Mouse (Mus musculus): Measurements from ENCODE around the gene Alkbh2.

Alkbh2 gene

DNA sequence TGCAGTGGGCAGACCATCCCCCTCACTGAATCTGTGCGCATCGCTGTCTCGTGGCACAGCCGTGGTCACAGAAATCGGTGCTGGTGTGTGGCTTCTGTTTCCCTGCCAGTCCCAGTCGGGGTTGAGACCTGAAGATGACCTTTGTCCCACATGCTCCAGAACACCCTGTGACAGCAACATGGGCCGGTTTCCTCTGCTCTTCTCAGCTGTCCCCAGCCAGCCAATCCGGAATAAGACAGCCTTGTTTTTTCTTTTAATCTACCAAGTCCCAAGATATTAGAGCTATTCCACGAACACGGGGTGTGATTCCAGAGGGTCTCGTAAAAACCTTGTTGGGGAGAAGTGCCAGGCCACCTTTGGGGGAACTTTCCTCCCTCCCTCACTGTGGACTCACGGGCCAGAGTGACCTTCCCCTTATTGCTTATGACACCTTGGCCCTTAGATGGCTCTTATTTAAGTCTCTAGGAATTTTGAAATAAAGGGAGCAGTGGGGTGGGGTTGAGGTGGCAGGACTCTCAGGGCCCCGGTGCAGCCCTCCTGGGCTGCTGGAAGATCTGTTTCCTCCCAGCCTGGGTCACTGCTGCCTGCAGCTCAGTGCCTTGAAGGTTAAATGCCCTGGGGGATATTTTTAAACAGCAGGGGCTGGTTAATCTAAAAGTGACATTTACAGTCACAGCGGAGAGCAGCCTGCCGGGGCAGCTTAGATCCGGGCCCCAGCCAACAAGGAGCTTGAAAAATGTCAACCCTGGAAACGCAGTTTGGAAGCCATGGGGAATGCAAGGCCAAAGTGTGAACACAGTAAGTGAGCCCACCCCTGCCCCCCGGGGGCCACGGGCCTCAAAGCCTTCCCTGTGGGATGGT is 18.2 kb upstream of the Alkbh2 start, which contains the start of gene Acacb:
TSS of gene Acacb (plus strand) at position 508 of the 861 bp plus-strand sequence.
- DNase-seq (ENCODE audit: extremely low spot score, low spot score): no peak

DNA sequence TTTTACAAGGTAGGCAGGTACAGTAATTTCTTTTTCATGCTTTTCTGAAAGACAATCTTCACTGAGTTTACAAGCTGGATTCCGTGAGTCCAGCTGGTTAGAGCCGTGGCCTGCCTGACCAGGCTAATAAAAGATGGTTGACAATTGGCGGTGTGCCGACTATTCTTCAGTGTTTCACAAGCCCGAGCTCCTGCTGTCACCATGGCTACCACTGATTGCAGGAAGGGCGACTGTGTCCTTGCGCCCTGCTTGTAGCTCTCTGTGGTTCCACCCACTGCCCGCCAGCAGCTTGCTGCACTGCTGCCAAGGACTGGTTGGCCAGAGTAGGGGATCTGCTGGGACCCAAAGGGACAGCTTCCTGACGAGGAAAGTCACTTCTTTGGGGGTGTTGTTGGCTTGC is 11.2 kb upstream of the Alkbh2 start:
- no peak for DNase-seq (ENCODE audit: extremely low spot score, low spot score)

- no peak for DNase-seq (ENCODE audit: extremely low spot score, low spot score)
Measured at GRCm38 (mm10) chr5:114138277-114139164, 10.5 kb upstream of the Alkbh2 start.

DNA sequence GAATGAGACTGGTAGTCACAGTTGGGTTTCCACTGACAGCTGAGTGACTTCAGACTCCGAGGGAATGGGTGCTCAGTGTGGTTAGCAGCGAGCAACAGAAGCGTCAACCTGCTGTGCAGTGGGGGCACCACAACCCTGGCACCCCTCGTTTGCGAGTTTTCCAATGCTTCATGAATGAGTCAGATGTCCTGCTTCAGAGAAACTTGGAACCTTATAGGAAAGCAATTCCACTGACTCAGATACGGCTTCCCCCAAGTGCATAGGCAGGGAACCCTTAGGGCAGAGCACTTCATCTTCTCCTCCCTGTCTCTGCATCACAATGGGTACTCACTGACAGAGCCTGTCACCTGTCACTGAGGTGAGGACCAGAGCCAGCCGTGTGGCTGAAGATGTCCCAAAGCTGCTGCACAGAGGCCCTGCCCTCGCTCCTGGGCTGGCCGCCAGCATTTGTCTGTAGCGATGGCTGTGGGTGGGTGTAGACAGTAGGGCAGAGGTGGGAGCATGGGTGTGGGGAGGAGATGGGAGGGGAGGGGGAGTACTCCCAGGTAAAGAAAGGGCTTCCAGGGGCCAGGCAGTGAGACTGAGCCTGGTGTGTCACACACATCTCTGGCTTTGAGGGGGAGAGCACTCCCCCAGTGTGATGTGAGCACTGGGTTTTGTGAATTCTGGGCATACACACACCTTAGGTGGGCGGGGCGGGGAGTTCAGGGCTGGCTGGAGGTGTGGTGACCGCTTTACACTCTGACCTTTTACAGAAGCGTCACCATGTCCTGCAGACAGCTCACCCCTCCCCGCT is 9.7 kb upstream of the Alkbh2 start:
- no peak for DNase-seq (ENCODE audit: extremely low spot score, low spot score)

DNA sequence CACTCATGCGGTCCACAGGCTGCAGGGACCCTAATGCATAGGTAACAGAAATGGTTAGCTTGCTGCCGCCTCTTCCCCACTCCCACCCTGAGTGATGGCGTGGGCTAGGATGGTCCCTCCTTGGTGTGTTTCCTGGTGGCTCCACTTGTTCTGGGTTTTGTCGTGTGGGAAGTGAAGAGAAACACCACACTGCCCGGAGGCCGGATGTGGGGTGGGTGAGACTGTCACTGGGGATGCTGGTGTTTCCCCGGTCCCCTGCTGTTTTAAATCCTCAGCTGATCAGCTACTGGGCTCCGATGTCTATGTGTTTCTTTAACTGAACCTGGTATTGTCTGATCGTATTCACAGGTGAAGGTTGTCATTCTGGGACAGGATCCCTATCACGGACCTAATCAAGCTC is 7.5 kb upstream of the Alkbh2 start:
- DNase-seq (ENCODE audit: extremely low spot score, low spot score): no peak

DNA sequence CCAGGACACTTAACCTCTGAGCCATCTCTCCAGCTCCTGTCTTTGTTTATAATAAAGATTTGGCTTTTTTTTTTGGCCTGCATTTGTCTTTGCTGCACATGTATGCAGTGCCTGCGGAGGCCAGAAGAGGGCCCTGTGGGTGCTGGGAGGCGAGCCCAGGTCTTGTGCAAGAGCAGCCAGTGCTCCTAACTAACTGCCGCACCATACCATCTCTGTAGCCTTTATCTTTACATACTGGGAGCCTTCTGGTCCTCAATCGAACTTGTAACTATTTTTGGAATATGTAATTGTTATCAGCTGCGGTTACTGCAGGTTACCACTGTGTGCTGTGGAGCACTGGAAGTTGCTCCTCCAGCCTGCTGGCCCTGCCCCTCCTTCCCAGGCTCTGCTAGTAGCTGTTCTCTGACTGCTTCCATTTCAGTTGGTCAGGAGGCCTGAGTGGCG is 6.1 kb upstream of the Alkbh2 start:
- DNase-seq (ENCODE audit: extremely low spot score, low spot score): no peak

DNA sequence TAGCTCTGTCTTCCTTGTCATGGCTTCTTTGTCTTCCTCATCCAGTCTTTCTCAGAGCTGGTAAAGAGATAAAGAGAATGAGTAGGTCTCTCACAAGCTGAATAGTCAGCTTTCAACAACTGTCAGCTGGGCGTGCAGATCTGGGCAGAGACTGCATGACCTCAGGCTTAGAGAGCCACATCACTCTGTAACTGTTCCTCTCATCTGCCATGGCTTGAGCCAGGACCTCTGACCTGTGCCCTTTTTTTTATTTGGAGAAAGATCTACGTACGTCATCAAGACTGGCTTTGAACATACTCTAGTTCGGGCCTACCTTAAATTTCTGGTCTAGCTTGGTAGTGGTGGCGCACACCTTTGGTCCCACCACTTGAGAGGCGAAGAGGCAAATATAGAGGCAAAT is 4.8 kb upstream of the Alkbh2 start:
- DNase-seq (ENCODE audit: extremely low spot score, low spot score): no peak

GRCm38 (mm10) chr5:114131521-114131840 is 3.5 kb upstream of the Alkbh2 start:
- no peak for DNase-seq (ENCODE audit: extremely low spot score, low spot score)

DNA sequence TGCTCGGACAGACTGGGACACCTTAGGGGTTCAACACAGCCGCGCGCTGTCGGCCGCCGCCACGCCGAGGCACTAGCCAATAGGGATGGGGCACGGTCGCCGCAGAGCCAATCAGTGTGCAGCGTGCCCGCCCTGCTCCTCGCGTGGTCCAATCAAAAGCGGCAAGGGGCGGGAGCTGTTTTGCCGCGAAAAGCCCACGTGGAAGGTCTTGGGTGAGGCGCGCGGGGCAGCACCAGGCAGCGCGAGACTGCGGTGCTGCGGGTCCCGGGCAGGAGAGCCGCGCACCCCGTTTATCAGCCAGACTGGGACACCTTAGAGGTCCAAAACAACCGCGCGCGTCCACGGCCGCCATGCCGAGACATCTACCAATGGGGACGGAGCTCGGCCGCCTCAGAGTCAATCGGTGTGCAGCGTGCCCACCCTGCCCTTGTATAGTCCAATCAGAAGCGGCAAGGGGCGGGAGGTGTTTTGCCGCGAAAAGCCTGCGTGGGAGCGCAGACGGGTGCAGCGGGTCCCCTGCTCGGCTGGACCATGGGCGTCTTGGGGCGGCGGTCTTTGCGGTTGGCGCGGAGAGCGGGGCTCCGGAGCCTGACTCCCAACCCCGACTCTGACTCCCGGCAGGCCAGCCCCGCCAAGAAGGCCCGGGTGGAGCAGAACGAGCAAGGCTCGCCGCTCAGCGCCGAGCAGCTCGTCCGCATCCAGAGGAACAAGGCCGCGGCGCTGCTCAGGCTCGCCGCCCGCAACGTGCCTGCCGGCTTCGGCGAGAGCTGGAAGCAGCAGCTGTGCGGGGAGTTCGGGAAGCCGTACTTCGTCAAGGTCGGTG is 2.9 kb upstream of the Alkbh2 start:
- peak; percentile 96 for DNase-seq (ENCODE audit: extremely low spot score, low spot score)

DNA sequence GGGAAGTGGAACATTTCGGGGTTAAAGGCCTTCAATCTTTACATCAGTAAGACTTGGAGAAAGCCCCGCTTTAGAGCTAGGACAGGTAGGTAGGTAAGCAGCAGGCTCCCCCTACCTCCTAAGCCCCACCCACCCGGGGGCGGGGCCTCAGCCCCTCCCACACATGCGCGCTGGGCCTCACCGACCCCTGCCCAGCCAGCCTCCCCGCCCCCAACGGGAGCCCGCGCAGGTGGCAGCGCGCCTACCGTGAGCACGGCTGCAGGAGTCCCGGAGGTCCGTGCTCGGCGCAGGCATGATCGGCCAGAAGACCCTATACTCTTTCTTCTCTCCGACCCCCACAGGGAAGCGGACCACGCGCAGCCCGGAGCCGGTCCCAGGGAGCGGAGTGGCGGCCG is 2.2 kb upstream of the Alkbh2 start, which contains the start of gene Ung:
TSS of gene Ung (plus strand) at position 176 of the 395 bp plus-strand sequence.
- no peak for DNase-seq (ENCODE audit: extremely low spot score, low spot score)

- DNase-seq (ENCODE audit: extremely low spot score, low spot score): no peak
Measured at GRCm38 (mm10) chr5:114129550-114130210, 1.7 kb upstream of the Alkbh2 start.

GRCm38 (mm10) chr5:114126499-114127244 is 1.3 kb downstream of the Alkbh2 start:
- no peak for DNase-seq (ENCODE audit: extremely low spot score, low spot score)

- DNase-seq (ENCODE audit: extremely low spot score, low spot score): no peak
Measured at GRCm38 (mm10) chr5:114126008-114126407, 2.0 kb downstream of the Alkbh2 start.

GRCm38 (mm10) chr5:114119806-114120205 is 8.2 kb downstream of the Alkbh2 start:
- no peak for DNase-seq (ENCODE audit: extremely low spot score, low spot score)

GRCm38 (mm10) chr5:114116586-114116985 is 11.4 kb downstream of the Alkbh2 start:
- no peak for DNase-seq (ENCODE audit: extremely low spot score, low spot score)

GRCm38 (mm10) chr5:114115030-114115429 is 13.0 kb downstream of the Alkbh2 start:
- no peak for DNase-seq (ENCODE audit: extremely low spot score, low spot score)

- DNase-seq (ENCODE audit: extremely low spot score, low spot score): no peak
Measured at GRCm38 (mm10) chr5:114113334-114113733, 14.7 kb downstream of the Alkbh2 start.

- no peak for DNase-seq (ENCODE audit: extremely low spot score, low spot score)
Measured at GRCm38 (mm10) chr5:114106391-114106935, 21.6 kb downstream of the Alkbh2 start.

DNA sequence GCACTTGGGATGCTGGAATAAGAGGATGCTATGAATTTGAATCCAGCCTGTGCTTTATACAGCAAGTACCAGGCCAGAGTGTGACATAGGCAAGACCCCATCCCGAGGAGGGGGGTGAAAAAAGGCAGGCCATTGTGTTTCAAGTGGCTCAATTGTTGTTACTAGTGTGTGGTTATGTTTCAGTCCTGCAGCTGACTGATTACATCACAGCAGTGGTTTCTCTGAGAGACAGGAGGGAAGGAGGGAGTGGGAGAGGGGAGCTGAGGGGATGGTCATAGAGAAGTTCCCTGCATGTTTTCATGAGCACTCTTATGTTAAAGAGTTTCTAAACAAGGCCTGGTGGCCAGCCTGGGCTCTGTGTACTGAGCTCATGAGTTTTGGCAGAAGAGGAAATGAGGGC is 25.2 kb downstream of the Alkbh2 start:
- DNase-seq (ENCODE audit: extremely low spot score, low spot score): no peak
